Mouse (Mus musculus): ENCODE data around the gene Six2. TPM values are rescaled to one million over a fixed set of nuclear protein-coding genes. Genes with fewer than 3 reads are reported as not detected.
A peak's percentile ranks its signal among the peaks of the same experiment; 100 is the strongest.

Six2 gene
- polyA plus RNA-seq (2015; fragmentation: Nextera tagmentation; extraction: Ambion mirVana) = 0.05 and 0.18 TPM in 2 replicates

GRCm38 (mm10) chr17:85688236-85688910 is at the start of gene Six2:
Gene Six2, minus strand, starts transcription at chr17:85688274.
- Histone ChIP-seq H3K4me1 (replicated peaks; ENCODE audit: control insufficient read depth, insufficient read depth, low read length) (0 out of 2 replicates have a peak, but pooled peaks cover 2% of the 10 kb centered on the region), H3K4me2 (replicated peaks; ENCODE audit: low read depth) (peak within 1 kb of the TSS; percentile 85), H3K27me3 (replicated peaks; ENCODE audit: control insufficient read depth, insufficient read depth, low read length) (peaks cover 99% of the 10 kb centered on the region), H3K36me3 (ENCODE audit: control insufficient read depth, insufficient read depth) (no peaks in the 10 kb centered on the region), H3K9ac (ENCODE audit: low read depth, low read length) (peak within 1 kb of the TSS; percentile 11; the same call in 1 of the 2 replicates), H3K9me3 (ENCODE audit: control insufficient read depth) (no peaks in the 10 kb centered on the region), H3K27ac (ENCODE audit: low read depth, low read length) (no peak within 1 kb of the TSS), H3K4me3 (ENCODE audit: low read depth, low read length) (peak within 1 kb of the TSS; percentile 41)
- TF ChIP-seq CTCF (IDR thresholded peaks at IDR 0.05; ENCODE audit: low read depth) = no peak
- peak; percentile 39; the same call in 1 of the 2 replicates for ATAC-seq
- under 1% methylated on average over 55 of the region's 55 CpGs for WGBS

- no peak for TF ChIP-seq CTCF (IDR thresholded peaks at IDR 0.05; ENCODE audit: low read depth)
- WGBS = 31% methylated on average over 18 of the region's 19 CpGs
- ATAC-seq = no peak
These were observed 49.2 kb upstream of the Six2 start for GRCm38 (mm10) chr17:85737090-85737780.

GRCm38 (mm10) chr17:85731329-85731728 is 43.3 kb upstream of the Six2 start:
- H3K27ac ChIP-seq (ENCODE audit: low read depth, low read length) = no peak overlapping the region
- no peaks in the 10 kb centered on the region for H3K27me3 ChIP-seq (replicated peaks; ENCODE audit: control insufficient read depth, insufficient read depth, low read length)
- no peaks in the 10 kb centered on the region for H3K36me3 ChIP-seq (ENCODE audit: control insufficient read depth, insufficient read depth)
- no peak overlapping the region for H3K4me2 ChIP-seq (replicated peaks; ENCODE audit: low read depth)
- 84% methylated on average over 5 of the region's 5 CpGs for WGBS
- no peak overlapping the region for H3K9ac ChIP-seq (ENCODE audit: low read depth, low read length)
- no peak for TF ChIP-seq CTCF (IDR thresholded peaks at IDR 0.05; ENCODE audit: low read depth)
- ATAC-seq = no peak
- no peaks in the 10 kb centered on the region for H3K9me3 ChIP-seq (ENCODE audit: control insufficient read depth)
- no peaks in the 10 kb centered on the region for H3K4me1 ChIP-seq (replicated peaks; ENCODE audit: control insufficient read depth, insufficient read depth, low read length)
- no peak overlapping the region for H3K4me3 ChIP-seq (ENCODE audit: low read depth, low read length)

More at GRCm38 (mm10) chr17:85737090-85737780, 49.2 kb upstream of the Six2 start:
- Histone ChIP-seq H3K36me3 (ENCODE audit: control insufficient read depth, insufficient read depth) (no peaks in the 10 kb centered on the region), H3K27ac (ENCODE audit: low read depth, low read length) (no peak overlapping the region), H3K9ac (ENCODE audit: low read depth, low read length) (no peak overlapping the region), H3K4me3 (ENCODE audit: low read depth, low read length) (no peak overlapping the region), H3K9me3 (ENCODE audit: control insufficient read depth) (no peaks in the 10 kb centered on the region), H3K27me3 (replicated peaks; ENCODE audit: control insufficient read depth, insufficient read depth, low read length) (no peaks in the 10 kb centered on the region), H3K4me2 (replicated peaks; ENCODE audit: low read depth) (no peak overlapping the region), H3K4me1 (replicated peaks; ENCODE audit: control insufficient read depth, insufficient read depth, low read length) (no peaks in the 10 kb centered on the region)

- Histone ChIP-seq H3K27ac (ENCODE audit: low read depth, low read length) (no peak overlapping the region), H3K9me3 (ENCODE audit: control insufficient read depth) (no peaks in the 10 kb centered on the region), H3K4me1 (replicated peaks; ENCODE audit: control insufficient read depth, insufficient read depth, low read length) (no peaks in the 10 kb centered on the region), H3K27me3 (replicated peaks; ENCODE audit: control insufficient read depth, insufficient read depth, low read length) (no peaks in the 10 kb centered on the region), H3K9ac (ENCODE audit: low read depth, low read length) (no peak overlapping the region), H3K4me2 (replicated peaks; ENCODE audit: low read depth) (no peak overlapping the region), H3K4me3 (ENCODE audit: low read depth, low read length) (no peak overlapping the region), H3K36me3 (ENCODE audit: control insufficient read depth, insufficient read depth) (no peaks in the 10 kb centered on the region)
- ATAC-seq = no peak
- 84% methylated on average over 12 of the region's 12 CpGs for WGBS
- TF ChIP-seq CTCF (IDR thresholded peaks at IDR 0.05; ENCODE audit: low read depth) = no peak
These were observed 42.3 kb upstream of the Six2 start for GRCm38 (mm10) chr17:85730231-85731015.

- no peak for ATAC-seq
- Histone ChIP-seq H3K9ac (ENCODE audit: low read depth, low read length) (no peak overlapping the region), H3K4me1 (replicated peaks; ENCODE audit: control insufficient read depth, insufficient read depth, low read length) (no peaks in the 10 kb centered on the region), H3K4me3 (ENCODE audit: low read depth, low read length) (no peak overlapping the region), H3K36me3 (ENCODE audit: control insufficient read depth, insufficient read depth) (no peaks in the 10 kb centered on the region), H3K4me2 (replicated peaks; ENCODE audit: low read depth) (no peak overlapping the region), H3K9me3 (ENCODE audit: control insufficient read depth) (no peaks in the 10 kb centered on the region), H3K27me3 (replicated peaks; ENCODE audit: control insufficient read depth, insufficient read depth, low read length) (no peaks in the 10 kb centered on the region), H3K27ac (ENCODE audit: low read depth, low read length) (no peak overlapping the region)
- TF ChIP-seq CTCF (IDR thresholded peaks at IDR 0.05; ENCODE audit: low read depth) = no peak
- 93% methylated on average over 5 of the region's 5 CpGs for WGBS
These were observed 40.1 kb upstream of the Six2 start for GRCm38 (mm10) chr17:85728071-85728718.
